Mouse (Mus musculus) embryonic fibroblast, embryonic 13.5 days (primary cell): Measurements from ENCODE around the gene Nrap. TPM values are rescaled to one million over a fixed set of nuclear protein-coding genes. Genes with fewer than 3 reads are reported as not detected.
"Not testable (repeated sequence)": the region's sequence is repeated elsewhere in the genome, so short reads cannot be mapped to it uniquely, and the experiment has no call there.

ENCODE experiments used
- H3K27ac ChIP-seq: 2 replicates; pipeline ENCODE4 v1.5.1; 2012; ENCODE audit warnings: low read length, control low read depth, inconsistent platforms; ENCODE audit not compliant: insufficient read depth
- H3K4me1 ChIP-seq: 2 replicates; pipeline ENCODE4 v1.6.1; 2011; ENCODE audit warnings: low read length; ENCODE audit not compliant: control insufficient read depth, insufficient read depth
- H3K4me3 ChIP-seq: 2 replicates; pipeline ENCODE4 v1.5.1; 2011; ENCODE audit warnings: mild to moderate bottlenecking, control low read depth, low read length; ENCODE audit not compliant: insufficient read depth
- CTCF ChIP-seq: IDR thresholded peaks from 2 replicates; pipeline ENCODE4 v1.5.1; 2011; ENCODE audit warnings: mild to moderate bottlenecking, control low read depth, low read length, moderate library complexity, borderline replicate concordance; ENCODE audit not compliant: insufficient read depth
- POLR2A ChIP-seq: IDR thresholded peaks from 2 replicates; pipeline ENCODE4 v1.6.1; 2011; ENCODE audit warnings: low read depth, mild to moderate bottlenecking, control low read depth, low read length, moderate library complexity
- polyA plus RNA-seq: library from polyadenylated mRNA; stranded (reverse); fragments of >200 nt; gene quantifications from 2 replicates; pipeline ENCODE4 v1.2.4, GENCODE M21; 2011; ENCODE audit warnings: low read depth; ENCODE audit not compliant: missing spikeins, insufficient read length

Nrap gene
- polyA plus RNA-seq, 1 experiment = 0.21 TPM

DNA sequence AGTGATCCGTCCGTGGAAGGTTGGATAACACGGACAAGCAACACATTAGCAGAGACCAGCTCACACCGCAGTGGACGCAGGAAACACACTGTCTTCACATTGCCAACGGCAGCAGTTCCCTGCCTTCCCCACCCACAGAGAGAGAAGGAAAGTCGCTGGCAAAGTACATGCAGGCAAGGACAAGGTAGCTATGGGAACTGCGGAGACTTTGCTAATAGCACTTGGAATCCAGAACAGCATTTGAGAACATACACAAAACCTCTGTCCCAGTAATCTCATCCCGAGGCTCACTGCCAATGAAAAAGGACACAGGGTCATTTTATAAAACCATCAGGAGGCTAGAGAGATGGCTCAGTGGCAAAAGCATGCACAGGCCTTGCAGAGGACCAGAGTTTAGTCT, 23.2 kb downstream of the Nrap start:
- no peak overlapping the region for H3K27ac ChIP-seq
- no peak overlapping the region for H3K4me3 ChIP-seq
- TF ChIP-seq POLR2A = no peak
- no peaks in the 10 kb centered on the region; the same call in 1 of the 2 replicates for H3K4me1 ChIP-seq

DNA sequence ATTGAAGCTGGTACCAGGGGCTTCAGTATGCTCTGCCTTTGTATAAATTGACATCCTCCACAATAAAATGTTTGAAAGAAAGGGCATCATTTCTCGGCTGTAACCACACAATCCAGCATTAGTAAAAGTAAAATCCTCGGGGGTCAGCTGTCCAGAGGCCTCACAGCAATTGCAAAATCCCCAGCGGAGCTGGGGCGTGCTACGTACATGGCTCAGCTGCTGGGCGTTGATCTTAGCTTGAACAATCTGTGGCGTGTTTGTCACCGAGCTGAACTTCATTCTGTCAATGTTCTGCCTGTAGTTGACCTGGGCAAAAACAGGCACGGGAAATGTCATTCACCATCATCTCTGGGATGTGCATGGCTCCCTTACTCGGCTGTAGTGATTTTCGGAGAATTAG, 23.7 kb downstream of the Nrap start:
- TF ChIP-seq CTCF (no peak), POLR2A (no peak)
- H3K4me3 ChIP-seq = no peak overlapping the region
- no peaks in the 10 kb centered on the region; the same call in 1 of the 2 replicates for H3K4me1 ChIP-seq
- no peak overlapping the region for H3K27ac ChIP-seq

DNA sequence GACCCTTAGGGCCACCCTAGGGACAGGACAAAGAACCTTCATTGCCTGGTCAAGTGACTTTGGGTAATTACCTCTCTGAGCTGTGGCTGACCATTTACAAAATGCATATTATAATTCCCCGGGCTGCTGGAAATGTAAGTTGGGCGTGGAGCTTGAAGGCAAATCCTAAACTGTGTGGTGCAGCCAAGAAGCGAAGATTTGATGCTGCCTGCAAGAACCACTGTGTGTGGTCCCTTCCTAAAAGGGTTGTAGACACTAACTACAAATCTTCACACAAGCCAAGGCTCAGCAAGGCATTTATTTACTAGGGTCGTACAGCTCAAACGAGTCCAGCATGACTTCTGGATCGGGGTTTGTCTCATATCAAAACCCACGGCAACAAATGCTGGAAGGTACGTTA, 25.3 kb downstream of the Nrap start:
- no peak for TF ChIP-seq POLR2A
- TF ChIP-seq CTCF = no peak
- Histone ChIP-seq H3K4me3 (no peak overlapping the region), H3K27ac (no peak overlapping the region), H3K4me1 (no peaks in the 10 kb centered on the region; the same call in 1 of the 2 replicates)

- Histone ChIP-seq H3K4me1 (no peaks in the 10 kb centered on the region; the same call in 1 of the 2 replicates), H3K27ac (no peak overlapping the region), H3K4me3 (no peak overlapping the region)
- no peak for TF ChIP-seq POLR2A
- TF ChIP-seq CTCF = no peak
Observed at GRCm38 (mm10) chr19:56363721-56364460, 25.9 kb downstream of the Nrap start.

- no peak overlapping the region for H3K27ac ChIP-seq
- H3K4me3 ChIP-seq = no peak overlapping the region
- no peak for TF ChIP-seq CTCF
- no peak for TF ChIP-seq POLR2A
- no peaks in the 10 kb centered on the region for H3K4me1 ChIP-seq
Observed at GRCm38 (mm10) chr19:56358890-56359289, 30.9 kb downstream of the Nrap start.

DNA sequence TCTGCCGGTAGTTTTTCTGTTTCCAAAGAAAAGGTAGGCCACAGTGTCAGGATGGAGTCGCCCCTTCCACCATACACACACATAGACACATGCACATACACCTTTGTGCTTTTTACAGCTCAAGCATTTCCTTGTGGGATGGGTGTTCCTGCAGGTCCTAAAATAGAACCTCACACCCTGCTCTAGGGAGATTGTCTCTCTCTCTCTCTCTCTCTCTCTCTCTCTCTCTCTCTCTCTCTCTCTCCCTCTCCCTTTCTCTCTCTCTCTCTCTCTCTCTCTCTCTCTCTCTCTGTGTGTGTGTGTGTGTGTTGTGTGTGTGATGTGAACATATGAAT, 32.5 kb downstream of the Nrap start:
- not testable (repeated sequence) for H3K4me3 ChIP-seq, H3K4me1 ChIP-seq, H3K27ac ChIP-seq

DNA sequence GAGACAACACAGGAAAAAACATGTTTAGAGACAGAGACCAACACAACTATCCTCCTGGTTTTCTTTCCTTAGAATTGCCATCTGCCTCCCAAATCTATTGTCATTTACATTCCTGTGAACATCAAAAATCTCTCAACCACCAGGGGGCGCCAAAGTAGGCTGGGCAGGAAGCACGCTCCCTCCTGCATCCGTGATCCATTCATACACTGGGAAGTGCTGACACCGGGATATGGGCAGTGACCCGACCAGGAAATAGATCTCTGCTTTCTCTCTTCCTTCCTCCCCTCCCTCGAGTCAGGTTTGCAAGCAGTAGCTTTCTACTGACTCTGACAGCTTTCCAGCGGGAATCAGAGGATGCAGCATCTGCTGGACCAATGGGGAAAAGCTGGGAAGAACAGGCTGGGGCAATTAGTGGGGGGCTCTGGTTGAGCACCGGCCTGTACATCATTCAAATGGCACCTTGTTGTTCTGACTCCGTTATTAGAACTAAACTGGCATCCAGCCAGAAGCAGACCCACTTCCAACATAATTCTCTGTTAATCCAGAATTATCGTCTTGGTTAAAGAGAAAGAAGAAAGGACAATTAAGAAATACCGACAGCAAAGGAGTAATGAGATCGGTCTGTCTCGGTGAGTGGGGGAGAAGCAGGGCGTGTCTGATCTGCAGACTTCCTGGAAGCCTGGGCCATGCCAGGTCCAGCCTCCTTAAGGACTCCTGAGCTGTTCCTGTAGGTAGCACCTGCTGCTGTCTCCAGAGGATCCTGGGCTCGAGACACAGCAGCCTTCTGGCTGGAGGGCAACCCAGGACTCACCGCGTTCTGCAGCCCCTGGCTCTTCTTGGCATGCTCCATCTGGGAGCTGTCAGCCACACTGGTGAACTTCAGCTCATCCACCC, 33.1 kb downstream of the Nrap start:
- no peaks in the 10 kb centered on the region for H3K4me1 ChIP-seq
- no peak overlapping the region for H3K4me3 ChIP-seq
- no peak overlapping the region for H3K27ac ChIP-seq
- TF ChIP-seq POLR2A (no peak), CTCF (peak; percentile 71; the same call in 1 of the 2 replicates)

- TF ChIP-seq POLR2A (no peak), CTCF (no peak)
- no peak overlapping the region for H3K27ac ChIP-seq
- no peak overlapping the region for H3K4me3 ChIP-seq
- no peaks in the 10 kb centered on the region for H3K4me1 ChIP-seq
Observed at GRCm38 (mm10) chr19:56355201-56355600, 34.6 kb downstream of the Nrap start.

DNA sequence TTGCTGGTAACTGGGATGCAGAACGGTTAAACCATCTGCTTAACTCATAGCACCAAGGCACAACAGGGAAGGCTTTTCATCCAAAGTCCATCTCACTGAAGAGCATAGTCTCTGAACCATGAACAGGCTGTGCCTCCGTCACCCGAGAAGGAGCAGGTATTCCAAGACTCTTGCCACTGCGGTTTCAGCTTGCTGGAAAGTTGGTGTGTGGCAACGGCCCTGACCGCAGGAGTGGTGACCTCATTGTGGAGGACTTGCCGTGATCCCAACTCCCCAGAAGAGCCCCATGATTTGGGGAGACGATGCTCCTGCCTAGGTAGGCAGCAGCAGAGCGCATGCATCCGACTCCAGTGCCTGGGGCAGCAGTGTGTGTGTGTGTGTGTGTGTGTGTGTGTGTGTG, 36.1 kb downstream of the Nrap start:
- H3K4me3 ChIP-seq = no peak overlapping the region
- H3K27ac ChIP-seq = no peak overlapping the region
- no peak for TF ChIP-seq POLR2A
- TF ChIP-seq CTCF = no peak
- no peaks in the 10 kb centered on the region for H3K4me1 ChIP-seq

DNA sequence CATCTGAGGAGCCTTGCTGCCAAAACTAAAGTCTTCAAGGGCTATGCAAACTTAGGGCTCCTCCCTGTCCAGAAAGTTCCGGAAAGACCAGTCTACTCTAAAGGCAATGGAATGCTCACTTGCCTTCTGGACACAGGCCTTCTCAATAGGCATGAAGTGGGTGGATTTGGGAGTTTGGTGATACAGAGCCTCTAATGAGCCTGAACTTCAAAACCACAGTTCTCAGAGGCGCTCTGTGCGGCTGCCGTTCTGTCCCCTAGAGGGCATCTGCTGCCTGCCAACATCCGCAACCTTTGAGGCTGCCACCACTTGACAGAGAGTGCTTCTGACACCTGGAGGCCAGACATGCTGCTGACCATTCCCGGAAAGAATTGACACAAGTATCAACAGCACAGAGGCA, 40.5 kb downstream of the Nrap start:
- no peak for TF ChIP-seq POLR2A
- peak; percentile 47; the same call in 1 of the 2 replicates for TF ChIP-seq CTCF
- Histone ChIP-seq H3K4me1 (no peaks in the 10 kb centered on the region), H3K27ac (no peak overlapping the region), H3K4me3 (no peak overlapping the region)

DNA sequence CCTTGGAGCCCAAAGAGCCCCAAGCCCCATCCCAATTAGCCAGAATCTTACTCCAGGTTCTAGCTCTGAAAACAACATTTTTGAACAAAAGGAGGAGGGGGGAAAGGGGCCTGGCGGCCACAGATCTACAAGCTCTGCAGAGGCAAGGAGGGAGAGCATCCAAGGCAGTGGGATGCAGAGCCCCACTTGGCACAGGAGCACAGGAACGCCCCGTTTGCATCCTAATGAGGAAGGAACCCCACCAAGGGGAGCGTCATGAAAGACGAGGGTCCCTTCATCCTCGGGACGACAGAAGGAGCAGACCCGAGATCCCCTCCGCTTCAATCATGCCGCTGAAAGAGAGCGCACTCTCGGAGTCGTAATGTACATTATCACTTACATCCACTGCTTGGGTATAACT, 43.1 kb downstream of the Nrap start:
- no peak overlapping the region for H3K27ac ChIP-seq
- TF ChIP-seq POLR2A (no peak), CTCF (no peak)
- H3K4me3 ChIP-seq = no peak overlapping the region
- no peaks in the 10 kb centered on the region for H3K4me1 ChIP-seq
